Mouse (Mus musculus) heart, postnatal 0 days (tissue): Measurements from ENCODE around the gene Mtf1. TPM values are rescaled to one million over a fixed set of nuclear protein-coding genes. Genes with fewer than 3 reads are reported as not detected.

ENCODE experiments used
- ATAC-seq: fragments of 200-750 bp; cut with Nextera tagmentation; 2 replicates; pipeline ENCODE4 v1.8.0; 2017; ENCODE audit warnings: low read depth, moderate number of reproducible peaks, moderate library complexity; ENCODE audit not compliant: insufficient read depth
- DNase-seq: peaks from one replicate; pipeline ENCODE4 v3.0.0-alpha.2; 2016; ENCODE audit warnings: low spot score
- H3K27ac ChIP-seq: fragments of 300-500 bp; sonication (generic); 2 replicates; pipeline ENCODE4 v1.5.1; 2014; ENCODE audit warnings: low read depth, mild to moderate bottlenecking
- H3K27me3 ChIP-seq: fragments of 300-500 bp; sonication (generic); 2 replicates; pipeline ENCODE4 v1.6.1; 2014; ENCODE audit warnings: low read length, mixed read lengths; ENCODE audit not compliant: control insufficient read depth, insufficient read depth
- H3K36me3 ChIP-seq: fragments of 300-500 bp; sonication (generic); replicated peaks from 2 replicates; pipeline ENCODE4 v1.6.1; 2014; ENCODE audit warnings: low read length, mixed read lengths; ENCODE audit not compliant: control insufficient read depth, insufficient read depth
- H3K4me1 ChIP-seq: fragments of 300-500 bp; sonication (generic); 2 replicates; pipeline ENCODE4 v1.6.1; 2014; ENCODE audit warnings: antibody characterized with exemption; ENCODE audit not compliant: control insufficient read depth, insufficient read depth
- H3K4me2 ChIP-seq: fragments of 300-500 bp; sonication (generic); 2 replicates; pipeline ENCODE4 v1.6.1; 2014; ENCODE audit warnings: low read depth, mild to moderate bottlenecking, low read length, moderate library complexity
- H3K4me3 ChIP-seq: fragments of 300-500 bp; sonication (generic); 2 replicates; pipeline ENCODE4 v1.5.1; 2014; ENCODE audit warnings: low read depth, low read length
- H3K9ac ChIP-seq: fragments of 300-500 bp; sonication (generic); replicated peaks from 2 replicates; pipeline ENCODE4 v1.6.1; 2014; ENCODE audit warnings: low read depth, low read length, mixed read lengths
- H3K9me3 ChIP-seq: fragments of 300-500 bp; sonication (generic); replicated peaks from 2 replicates; pipeline ENCODE4 v1.6.1; 2016; ENCODE audit warnings: low read length; ENCODE audit not compliant: control insufficient read depth
- CTCF ChIP-seq: IDR thresholded peaks from 2 replicates; pipeline ENCODE4 v1.5.1; 2016; ENCODE audit warnings: antibody characterized with exemption, control low read depth, low read depth
- EP300 ChIP-seq: IDR thresholded peaks from 2 replicates; pipeline ENCODE4 v1.6.1; 2016; ENCODE audit warnings: antibody characterized with exemption, low read depth
- WGBS: fragments of 180-500 bp; shearing (Covaris S2); extraction: QIAGEN DNeasy Blood & Tissue Kit; methylation state at CpG from one replicate; pipeline ENCODE4 v1.1.7; 2014; 5-methylcytosine and 5-hydroxymethylcytosine counted together
- polyA plus RNA-seq: library from polyadenylated mRNA; unstranded; fragments of >200 nt; fragmentation: Nextera tagmentation; extraction: Ambion mirVana; gene quantifications from 2 replicates; pipeline ENCODE4 v1.2.1, GENCODE M21; 2015
- total RNA-seq: library from RNA; depleted of rRNA; stranded (reverse); fragments of >200 nt; gene quantifications from 2 replicates; pipeline ENCODE4 v1.2.3, GENCODE M21; 2014; ENCODE audit warnings: low replicate concordance; rRNA removed

Gene Mtf1
- total and polyA plus RNA-seq, 2 experiments from 2014 or later, result 4.8 to 9.0 TPM

GRCm38 (mm10) chr4:124894508-124895428, 92.9 kb downstream of the Mtf1 start:
- DNase-seq, result no peak
- ATAC-seq, result no peak
- peak overlapping the region; percentile 41 for H3K4me3 ChIP-seq
- H3K27ac ChIP-seq, result no peak overlapping the region
- H3K36me3 ChIP-seq, result no peaks in the 10 kb centered on the region
- TF ChIP-seq EP300, result no peak
- no peak for TF ChIP-seq CTCF
- no peaks in the 10 kb centered on the region for H3K9me3 ChIP-seq
- WGBS, result 2% methylated on average over 76 of the region's 83 CpGs
- H3K4me2 ChIP-seq, result peak overlapping the region; percentile 64
- peaks cover 51% of the 10 kb centered on the region for H3K27me3 ChIP-seq
- H3K4me1 ChIP-seq, result 0 out of 2 replicates have a peak, but pooled peaks cover 5% of the 10 kb centered on the region
- H3K9ac ChIP-seq, result no peak overlapping the region

- H3K27me3 ChIP-seq, result peaks cover 41% of the 10 kb centered on the region
- H3K4me1 ChIP-seq, result 0 out of 2 replicates have a peak, but pooled peaks cover 5% of the 10 kb centered on the region
- no peak overlapping the region for H3K9ac ChIP-seq
- no peaks in the 10 kb centered on the region for H3K36me3 ChIP-seq
- no peaks in the 10 kb centered on the region for H3K9me3 ChIP-seq
- H3K4me3 ChIP-seq, result no peak overlapping the region
- no peak overlapping the region for H3K4me2 ChIP-seq
- DNase-seq (no peak), ATAC-seq (no peak)
- H3K27ac ChIP-seq, result no peak overlapping the region
- WGBS, result 54% methylated on average over 10 of the region's 10 CpGs
- no peak for TF ChIP-seq CTCF
- no peak for TF ChIP-seq EP300
Measured at GRCm38 (mm10) chr4:124898428-124898827, 96.5 kb downstream of the Mtf1 start.

Other genes starting within 250 kb of the Mtf1 start
- gene 3100002H09Rik, start 191.3 kb upstream of the Mtf1 start, total RNA-seq, result not detected in 2 replicates
- gene 3100002H09Rik, start 191.3 kb upstream of the Mtf1 start, polyA plus RNA-seq, result not detected in 2 replicates
- gene Pou3f1, start 145.3 kb upstream of the Mtf1 start, total RNA-seq, result 0.04 and 1.5 TPM in 2 replicates
- 0.03 and 0.08 TPM in 2 replicates for gene Pou3f1, start 145.3 kb upstream of the Mtf1 start, polyA plus RNA-seq
- 2.6 and 5.5 TPM in 2 replicates for gene Utp11, start 108.5 kb upstream of the Mtf1 start, total RNA-seq
- gene Utp11, start 108.5 kb upstream of the Mtf1 start, polyA plus RNA-seq, result 33.4 and 39.7 TPM in 2 replicates
- gene Fhl3, start 101.4 kb upstream of the Mtf1 start, total RNA-seq, result 7.1 and 14.5 TPM in 2 replicates
- gene Fhl3, start 101.4 kb upstream of the Mtf1 start, polyA plus RNA-seq, result 6.2 and 6.5 TPM in 2 replicates
- 15.4 and 23.6 TPM in 2 replicates for gene Sf3a3, start 87.3 kb upstream of the Mtf1 start, total RNA-seq
- 47.5 and 50.6 TPM in 2 replicates for gene Sf3a3, start 87.3 kb upstream of the Mtf1 start, polyA plus RNA-seq
- gene Inpp5b, start 60.3 kb upstream of the Mtf1 start, total RNA-seq, result 4.7 and 8.2 TPM in 2 replicates
- 8.0 and 10.4 TPM in 2 replicates for gene Inpp5b, start 60.3 kb upstream of the Mtf1 start, polyA plus RNA-seq
- gene Yrdc, start 48.6 kb downstream of the Mtf1 start, total RNA-seq, result 31.8 and 41.3 TPM in 2 replicates
- gene Yrdc, start 48.6 kb downstream of the Mtf1 start, polyA plus RNA-seq, result 15.8 and 16.9 TPM in 2 replicates
- gene 1110065P20Rik, start 49.1 kb downstream of the Mtf1 start, total RNA-seq, result 70.2 and 127 TPM in 2 replicates
- 51.5 and 54.3 TPM in 2 replicates for gene 1110065P20Rik, start 49.1 kb downstream of the Mtf1 start, polyA plus RNA-seq
- 0.39 TPM in 1 of 2 replicates, not detected in the other for gene Maneal, start 60.1 kb downstream of the Mtf1 start, total RNA-seq
- gene Maneal, start 60.1 kb downstream of the Mtf1 start, polyA plus RNA-seq, result 0.04 and 0.11 TPM in 2 replicates
- gene Epha10, start 78.8 kb downstream of the Mtf1 start, total RNA-seq, result not detected in 2 replicates
- gene Epha10, start 78.8 kb downstream of the Mtf1 start, polyA plus RNA-seq, result not detected in 2 replicates
- 9.7 and 18.7 TPM in 2 replicates for gene 9930104L06Rik, start 134.9 kb downstream of the Mtf1 start, total RNA-seq
- gene 9930104L06Rik, start 134.9 kb downstream of the Mtf1 start, polyA plus RNA-seq, result 6.0 and 7.1 TPM in 2 replicates
- 26.4 and 28.5 TPM in 2 replicates for gene Cdca8, start 137.2 kb downstream of the Mtf1 start, total RNA-seq
- 31.0 and 31.7 TPM in 2 replicates for gene Cdca8, start 137.2 kb downstream of the Mtf1 start, polyA plus RNA-seq
- gene Rspo1, start 184.3 kb downstream of the Mtf1 start, total RNA-seq, result 3.8 and 4.0 TPM in 2 replicates
- gene Rspo1, start 184.3 kb downstream of the Mtf1 start, polyA plus RNA-seq, result 1.7 and 1.9 TPM in 2 replicates
- gene Gnl2, start 214.5 kb downstream of the Mtf1 start, total RNA-seq, result 15.5 and 21.1 TPM in 2 replicates
- 44.2 and 47.4 TPM in 2 replicates for gene Gnl2, start 214.5 kb downstream of the Mtf1 start, polyA plus RNA-seq